Mouse (Mus musculus): ENCODE data around the gene Hoxd8.

DNA sequence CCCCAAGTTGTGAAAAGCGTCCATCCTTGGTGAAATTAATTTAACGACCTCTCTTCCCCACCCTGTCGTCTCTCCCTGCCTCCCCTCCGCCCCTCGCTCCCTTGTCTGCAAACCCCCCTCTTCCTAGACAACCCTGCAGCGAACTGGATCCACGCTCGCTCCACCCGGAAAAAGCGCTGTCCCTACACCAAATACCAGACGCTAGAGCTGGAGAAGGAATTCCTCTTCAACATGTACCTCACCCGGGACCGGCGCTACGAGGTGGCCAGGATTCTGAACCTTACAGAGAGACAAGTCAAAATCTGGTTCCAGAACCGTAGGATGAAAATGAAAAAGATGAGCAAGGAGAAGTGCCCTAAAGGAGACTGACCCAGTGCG, 5.4 kb upstream of the Hoxd8 start:
- TF ChIP-seq FLI1 (IDR thresholded peaks at IDR 0.05; ENCODE audit: low read length) (no peak), GATA1 (IDR thresholded peaks at IDR 0.05; ENCODE audit: borderline replicate concordance, low read length) (no peak)
